ENCODE assay signal across 27 mouse cellular contexts in genomic region chr9:111542663-111543062, GRCm38 (mm10).
DNase-seq lines count a peak whose midpoint lies in the region; ATAC-seq and TF ChIP-seq lines count a peak whose summit lies in the region.
"Had no signal": no experiment of that assay in that cellular context is flagged by ENCODE, and none has a peak within 500 bp of the region (broad histone marks: within the 10 kb centered on the region; RNA-seq: fewer than 3 reads in every experiment).

No protein-coding gene starts in this region.

- WGBS in embryonic facial prominence, embryonic 14.5 days, result 69% methylated on average over 6 of the region's 6 CpGs
- WGBS in embryonic facial prominence, embryonic 10.5 days, result 88% methylated on average over 6 of the region's 6 CpGs
- 41% methylated on average over 6 of the region's 6 CpGs for WGBS in kidney, adult 2 months

- H3K4me1 ChIP-seq in embryonic facial prominence, embryonic 14.5 days (ENCODE audit: control insufficient read depth, insufficient read depth, low read length), result no peaks in the 10 kb centered on the region
- H3K4me1 ChIP-seq in embryonic facial prominence, embryonic 10.5 days, result no peaks in the 10 kb centered on the region
- H3K4me1 ChIP-seq in kidney, adult 2 months (ENCODE audit: control insufficient read depth, insufficient read depth, low read length), result no peaks in the 10 kb centered on the region
- H3K4me1 ChIP-seq: hindbrain, embryonic 10.5 days; intestine, embryonic 15.5 days; lung, embryonic 15.5 days; midbrain, embryonic 15.5 days had no signal

- no peaks in the 10 kb centered on the region for H3K27me3 ChIP-seq in embryonic facial prominence, embryonic 14.5 days (replicated peaks; ENCODE audit: control insufficient read depth, insufficient read depth, low read length)
- no peaks in the 10 kb centered on the region for H3K27me3 ChIP-seq in embryonic facial prominence, embryonic 10.5 days (replicated peaks; ENCODE audit: low read depth, poor library complexity, severe bottlenecking)
- no peaks in the 10 kb centered on the region for H3K27me3 ChIP-seq in kidney, adult 2 months (replicated peaks; ENCODE audit: control insufficient read depth, insufficient read depth, low read length)
- H3K27me3 ChIP-seq: intestine, embryonic 15.5 days; limb, embryonic 12.5 days; lung, embryonic 15.5 days; midbrain, embryonic 15.5 days had no signal

- H3K9me3 ChIP-seq in embryonic facial prominence, embryonic 14.5 days (ENCODE audit: control insufficient read depth, low read length), result peaks cover 7% of the 10 kb centered on the region; the same call in 1 of the 2 replicates
- no peaks in the 10 kb centered on the region for H3K9me3 ChIP-seq in embryonic facial prominence, embryonic 10.5 days
- H3K9me3 ChIP-seq: hindbrain, embryonic 10.5 days; intestine, embryonic 15.5 days; limb, embryonic 12.5 days; lung, embryonic 15.5 days; midbrain, embryonic 15.5 days had no signal

- H3K9ac ChIP-seq in embryonic facial prominence, embryonic 14.5 days (ENCODE audit: low read depth, low read length), result no peak overlapping the region
- H3K9ac ChIP-seq: intestine, embryonic 15.5 days; limb, embryonic 12.5 days; lung, embryonic 15.5 days; midbrain, embryonic 15.5 days had no signal

- no peaks in the 10 kb centered on the region for H3K36me3 ChIP-seq in embryonic facial prominence, embryonic 14.5 days (ENCODE audit: control insufficient read depth, insufficient read depth, low read length)
- no peaks in the 10 kb centered on the region for H3K36me3 ChIP-seq in embryonic facial prominence, embryonic 10.5 days (replicated peaks)
- H3K36me3 ChIP-seq in kidney, adult 2 months (ENCODE audit: control insufficient read depth, insufficient read depth, low read length), result no peaks in the 10 kb centered on the region
- H3K36me3 ChIP-seq: hindbrain, embryonic 10.5 days; intestine, embryonic 15.5 days; limb, embryonic 12.5 days; lung, embryonic 15.5 days; midbrain, embryonic 10.5 days; midbrain, embryonic 15.5 days had no signal

- no peak for TF ChIP-seq POLR2A in kidney, adult 2 months (IDR thresholded peaks at IDR 0.05; ENCODE audit: low read depth, low read length)

- TF ChIP-seq CTCF in kidney, adult 2 months (conservative IDR thresholded peaks at IDR 0.05; ENCODE audit: insufficient read depth, insufficient read length, low read depth, low read length), result no peak

- ATAC-seq in embryonic facial prominence, embryonic 14.5 days (ENCODE audit: low read depth), result no peak
- ATAC-seq: hindbrain, embryonic 16.5 days; intestine, embryonic 15.5 days; midbrain, embryonic 15.5 days had no signal

- intact Hi-C loops in left cerebral cortex, postnatal 14 days (cut with DNase I), result no loop called here

- peak; percentile 30 for DNase-seq in embryonic facial prominence, embryonic 14.5 days (ENCODE audit: low spot score)
- no peak for DNase-seq in embryonic facial prominence, embryonic 10.5 days (ENCODE audit: low spot score)
- peak; percentile 15 for DNase-seq in kidney, adult 2 months
- no peak for DNase-seq in kidney, postnatal 36 days
- DNase-seq in MN1 (ENCODE audit: low spot score), result peak; percentile 56
- DNase-seq in fat pad, adult 2 months (ENCODE audit: extremely low read depth, low read depth, low spot score), result peak; percentile 94
- DNase-seq in frontal cortex, postnatal 36 days (ENCODE audit: low spot score in 2 of 2), result no peak
- DNase-seq in left cerebral cortex, postnatal 14 days (ENCODE audit: low spot score in 2 of 2), result no peak
- DNase-seq: adrenal gland, postnatal 25 days; cerebellum, adult 2 months; cerebellum, postnatal 14 days; gastrocnemius, adult 2 months; gastrocnemius, postnatal 36 days; heart, postnatal 14 days; kidney, adult 8-10 months; layer of hippocampus, adult 9-11 months; right cerebral cortex, postnatal 25 days; thymus, adult 18-20 months; thymus, postnatal 25 days had no signal

- H3K27ac ChIP-seq in embryonic facial prominence, embryonic 14.5 days (replicated peaks; ENCODE audit: low read depth, low read length), result no peak overlapping the region
- no peak overlapping the region for H3K27ac ChIP-seq in embryonic facial prominence, embryonic 10.5 days (replicated peaks)
- H3K27ac ChIP-seq in kidney, adult 2 months (ENCODE audit: insufficient read depth, low read depth, low read length), result no peak overlapping the region
- H3K27ac ChIP-seq: gastrocnemius, adult 2 months; hindbrain, embryonic 10.5 days; intestine, embryonic 15.5 days; limb, embryonic 12.5 days; lung, embryonic 15.5 days; midbrain, embryonic 10.5 days; midbrain, embryonic 15.5 days had no signal

- H3K4me2 ChIP-seq in embryonic facial prominence, embryonic 14.5 days (ENCODE audit: low read depth, low read length), result no peak overlapping the region
- H3K4me2 ChIP-seq: intestine, embryonic 15.5 days; limb, embryonic 12.5 days; liver, embryonic 11.5 days; lung, embryonic 15.5 days; midbrain, embryonic 15.5 days had no signal

- no peak overlapping the region for H3K4me3 ChIP-seq in embryonic facial prominence, embryonic 14.5 days (ENCODE audit: low read depth, low read length)
- H3K4me3 ChIP-seq in embryonic facial prominence, embryonic 10.5 days, result no peak overlapping the region
- no peak overlapping the region for H3K4me3 ChIP-seq in kidney, adult 2 months (ENCODE audit: insufficient read depth, low read depth, low read length)
- H3K4me3 ChIP-seq: gastrocnemius, adult 2 months; hindbrain, embryonic 10.5 days; intestine, embryonic 15.5 days; limb, embryonic 12.5 days; lung, embryonic 15.5 days; midbrain, embryonic 10.5 days; midbrain, embryonic 15.5 days had no signal

Comparison
In these comparisons a context has a peak if more than half of its experiments do, and no peak if none do; other contexts are left out.
1. DNase-seq: peak in embryonic facial prominence, embryonic 14.5 days (single experiment), kidney, adult 2 months (single experiment), MN1 (single experiment) and fat pad, adult 2 months (single experiment); none in embryonic facial prominence, embryonic 10.5 days (single experiment), kidney, postnatal 36 days (0 of 2), frontal cortex, postnatal 36 days (0 of 2) and left cerebral cortex, postnatal 14 days (0 of 2).